Comparison of ENCODE assay signal across 26 mouse cellular contexts in genomic region chr16:30127015-30127414, GRCm38 (mm10).
"Had no signal": no experiment of that assay in that cellular context is flagged by ENCODE, and none has a peak within 500 bp of the region (broad histone marks: within the 10 kb centered on the region; RNA-seq: fewer than 3 reads in every experiment).

No protein-coding gene starts in this region.

- H3K36me3 ChIP-seq: limb, embryonic 10.5 days; limb, embryonic 12.5 days; limb, embryonic 13.5 days; limb, embryonic 15.5 days; liver, embryonic 12.5 days; liver, embryonic 13.5 days; liver, embryonic 15.5 days; lung, embryonic 15.5 days; midbrain, embryonic 12.5 days; midbrain, embryonic 13.5 days; midbrain, embryonic 15.5 days; neural tube, embryonic 12.5 days had no signal

- H3K4me3 ChIP-seq: limb, embryonic 10.5 days; limb, embryonic 12.5 days; limb, embryonic 13.5 days; limb, embryonic 15.5 days; liver, embryonic 12.5 days; liver, embryonic 13.5 days; liver, embryonic 15.5 days; lung, embryonic 15.5 days; megakaryocyte, embryonic 14.5 days; midbrain, embryonic 12.5 days; midbrain, embryonic 13.5 days; midbrain, embryonic 15.5 days; myocyte; neural tube, embryonic 12.5 days had no signal

- DNase-seq: left cerebral cortex, postnatal 4 days; liver; liver, embryonic 13.5 days; liver, postnatal 0 days; lung, adult 18-20 months; lung, adult 2 months; lung, embryonic 14.5 days; lung, postnatal 10 days; lung, postnatal 14 days; lung, postnatal 36 days; midbrain, embryonic 14.5 days had no signal

- H3K9me3 ChIP-seq: limb, embryonic 10.5 days; limb, embryonic 12.5 days; limb, embryonic 13.5 days; limb, embryonic 15.5 days; liver, embryonic 12.5 days; liver, embryonic 13.5 days; liver, embryonic 15.5 days; lung, embryonic 15.5 days; midbrain, embryonic 13.5 days; midbrain, embryonic 15.5 days had no signal

- H3K27me3 ChIP-seq: limb, embryonic 15.5 days; lung, embryonic 15.5 days had no signal

- H3K9ac ChIP-seq: limb, embryonic 12.5 days; limb, embryonic 13.5 days; limb, embryonic 15.5 days; liver, embryonic 12.5 days; liver, embryonic 13.5 days; liver, embryonic 14.5 days; liver, embryonic 15.5 days; liver, postnatal 0 days; lung, embryonic 14.5 days; lung, embryonic 15.5 days; midbrain, embryonic 12.5 days; midbrain, embryonic 13.5 days; midbrain, embryonic 15.5 days; neural tube, embryonic 12.5 days had no signal

- H3K27ac ChIP-seq: limb, embryonic 10.5 days; limb, embryonic 12.5 days; limb, embryonic 13.5 days; limb, embryonic 15.5 days; liver, embryonic 12.5 days; liver, embryonic 13.5 days; liver, embryonic 14.5 days; liver, embryonic 15.5 days; lung, embryonic 15.5 days; macrophage; midbrain, embryonic 12.5 days; midbrain, embryonic 13.5 days; midbrain, embryonic 15.5 days; neural tube, embryonic 12.5 days had no signal
